Mouse (Mus musculus): ENCODE results near the gene Cs.
A peak's percentile ranks its signal among the peaks of the same experiment; 100 is the strongest.

The Cs gene

GRCm38 (mm10) chr10:128410560-128410845 is 73.0 kb downstream of the Cs start:
- no peak for DNase-seq

GRCm38 (mm10) chr10:128411211-128412054 is 73.9 kb downstream of the Cs start, which contains the start of the genes Nabp2 and Rnf41:
Nabp2 (minus strand) TSS chr10:128411492.
Rnf41 (plus strand) TSS chr10:128411657.
- peak; percentile 97 to 98 for DNase-seq

- DNase-seq: peak; percentile 63 to 68
Observed at GRCm38 (mm10) chr10:128412055-128412381, 74.5 kb downstream of the Cs start.
